Mouse (Mus musculus): ENCODE data around the gene Itgb6. TPM values are rescaled to one million over a fixed set of nuclear protein-coding genes. Genes with fewer than 3 reads are reported as not detected.

Itgb6 gene
- polyA plus RNA-seq (2015; fragmentation: Nextera tagmentation; extraction: Ambion mirVana) = 0.13 and 0.22 TPM in 2 replicates

DNA sequence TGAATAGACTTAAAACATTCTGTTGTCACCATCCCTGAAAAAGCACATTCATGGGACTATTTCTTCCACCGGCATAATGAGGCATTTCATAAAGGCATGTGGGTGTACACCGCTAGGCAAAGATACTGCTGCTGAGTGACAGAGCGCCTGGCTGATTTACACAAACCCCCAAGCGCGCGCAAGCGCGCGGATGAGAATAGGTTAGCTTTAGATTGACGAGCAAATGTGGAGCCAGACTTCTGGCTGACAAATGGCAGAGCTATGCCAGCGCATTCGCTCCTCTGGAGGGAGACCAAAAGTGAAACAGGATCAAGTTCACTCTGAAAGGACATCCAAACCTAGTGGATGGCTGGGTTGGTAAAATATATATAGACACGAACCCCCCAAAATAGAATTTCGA lies at the start of gene Itgb6:
Itgb6 (minus strand) TSS at position 130 of the 400 bp plus-strand sequence.
- 57% methylated on average over 14 of the region's 14 CpGs for WGBS
- Histone ChIP-seq H3K27me3 (no peaks in the 10 kb centered on the region; the same call in 1 of the 2 replicates), H3K36me3 (no peaks in the 10 kb centered on the region), H3K27ac (replicated peaks) (no peak within 1 kb of the TSS), H3K9ac (no peak within 1 kb of the TSS), H3K4me2 (0 out of 2 replicates have a peak within 1 kb of the TSS, but pooled peaks have one; percentile 16), H3K4me1 (replicated peaks) (peaks cover 10% of the 10 kb centered on the region), H3K4me3 (no peak within 1 kb of the TSS), H3K9me3 (no peaks in the 10 kb centered on the region)
- ATAC-seq (ENCODE audit: low read depth) = no peak

DNA sequence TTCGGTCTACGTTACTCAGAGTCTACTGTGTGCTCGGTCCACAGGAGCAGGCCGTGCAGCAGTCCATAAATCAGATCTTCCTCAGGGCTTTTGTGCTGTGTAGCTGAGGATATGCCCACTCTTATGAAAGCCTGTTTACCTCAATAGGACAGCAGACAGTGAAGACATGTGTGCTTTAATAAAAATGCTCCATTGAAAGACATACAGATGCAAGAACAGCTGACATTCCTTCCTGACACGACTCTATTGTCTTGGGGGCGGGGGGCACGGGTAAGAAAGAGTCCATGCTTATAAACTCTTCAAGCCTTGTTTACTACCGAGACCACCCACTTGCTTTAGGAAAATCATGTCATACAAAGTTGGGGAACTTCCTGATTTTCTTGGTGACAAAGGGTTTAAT lies 44.0 kb upstream of the Itgb6 start:
- WGBS = 29% methylated on average over 8 of the region's 8 CpGs
- ATAC-seq (ENCODE audit: low read depth) = no peak
- H3K9ac ChIP-seq = 0 out of 2 replicates have a peak overlapping the region, but pooled peaks have one; percentile 4
- peaks cover 15% of the 10 kb centered on the region for H3K4me1 ChIP-seq (replicated peaks)
- peaks cover 8% of the 10 kb centered on the region; the same call in 1 of the 2 replicates for H3K9me3 ChIP-seq
- no peak overlapping the region for H3K4me3 ChIP-seq
- no peaks in the 10 kb centered on the region for H3K27me3 ChIP-seq
- H3K36me3 ChIP-seq = peaks cover 31% of the 10 kb centered on the region
- 0 out of 2 replicates have a peak overlapping the region, but pooled peaks have one; percentile 19 for H3K27ac ChIP-seq (replicated peaks)
- H3K4me2 ChIP-seq = no peak overlapping the region

DNA sequence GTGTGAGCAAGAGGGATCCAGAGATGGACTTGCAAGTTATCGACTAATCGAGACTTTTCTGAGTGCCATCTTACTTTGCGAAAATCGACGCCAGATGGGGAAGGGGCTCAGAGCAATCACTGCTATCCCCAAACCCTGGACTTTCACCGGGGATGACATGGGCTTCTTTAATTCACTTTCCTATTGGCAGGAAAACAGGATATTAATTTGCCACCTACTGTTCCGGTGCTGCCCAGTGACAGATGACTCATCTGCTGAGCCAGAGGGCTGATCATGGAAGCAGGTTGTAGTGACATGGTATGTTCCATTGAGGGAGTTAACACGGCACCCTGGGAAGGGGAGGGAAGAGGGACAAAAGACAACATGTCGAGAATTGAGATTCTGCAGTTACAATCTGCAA lies 33.8 kb upstream of the Itgb6 start:
- Histone ChIP-seq H3K27me3 (no peaks in the 10 kb centered on the region), H3K4me3 (no peak overlapping the region), H3K9me3 (no peaks in the 10 kb centered on the region), H3K4me1 (replicated peaks) (no peaks in the 10 kb centered on the region), H3K36me3 (peaks cover 35% of the 10 kb centered on the region), H3K4me2 (no peak overlapping the region), H3K27ac (replicated peaks) (no peak overlapping the region), H3K9ac (no peak overlapping the region)
- WGBS = 79% methylated on average over 9 of the region's 9 CpGs
- ATAC-seq (ENCODE audit: low read depth) = no peak

DNA sequence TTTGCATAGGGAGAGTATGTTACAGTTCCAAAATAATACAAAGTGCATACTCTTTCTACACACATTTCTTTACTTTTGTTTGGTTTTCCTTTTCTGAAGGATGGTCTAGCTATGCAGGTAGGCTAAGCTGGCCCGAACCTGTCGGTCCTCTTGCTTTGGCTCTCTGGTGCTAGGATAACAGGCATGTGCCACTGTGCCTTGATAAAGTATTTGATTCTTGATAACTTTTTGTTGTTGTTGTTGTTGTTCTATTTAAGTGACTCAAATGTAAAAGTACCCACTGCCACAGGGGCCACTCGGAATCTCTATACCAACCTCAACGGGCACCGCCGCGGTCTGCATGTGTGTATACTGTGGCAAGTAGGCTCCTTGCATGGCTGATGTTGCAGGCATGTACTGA lies 32.7 kb upstream of the Itgb6 start:
- Histone ChIP-seq H3K27me3 (no peaks in the 10 kb centered on the region), H3K9me3 (no peaks in the 10 kb centered on the region), H3K9ac (no peak overlapping the region), H3K4me2 (no peak overlapping the region), H3K27ac (replicated peaks) (no peak overlapping the region), H3K4me3 (no peak overlapping the region), H3K36me3 (peaks cover 31% of the 10 kb centered on the region), H3K4me1 (replicated peaks) (no peaks in the 10 kb centered on the region)
- 97% methylated on average over 7 of the region's 7 CpGs for WGBS
- ATAC-seq (ENCODE audit: low read depth) = no peak

- H3K36me3 ChIP-seq = peaks cover 20% of the 10 kb centered on the region
- H3K4me3 ChIP-seq = no peak overlapping the region
- H3K27ac ChIP-seq (replicated peaks) = no peak overlapping the region
- no peak overlapping the region for H3K9ac ChIP-seq
- no peaks in the 10 kb centered on the region for H3K27me3 ChIP-seq
- H3K9me3 ChIP-seq = no peaks in the 10 kb centered on the region
- WGBS = 91% methylated on average over 9 of the region's 9 CpGs
- no peaks in the 10 kb centered on the region for H3K4me1 ChIP-seq (replicated peaks)
- no peak for ATAC-seq (ENCODE audit: low read depth)
- no peak overlapping the region for H3K4me2 ChIP-seq
Measured at GRCm38 (mm10) chr2:60751274-60751673, 28.8 kb upstream of the Itgb6 start.

DNA sequence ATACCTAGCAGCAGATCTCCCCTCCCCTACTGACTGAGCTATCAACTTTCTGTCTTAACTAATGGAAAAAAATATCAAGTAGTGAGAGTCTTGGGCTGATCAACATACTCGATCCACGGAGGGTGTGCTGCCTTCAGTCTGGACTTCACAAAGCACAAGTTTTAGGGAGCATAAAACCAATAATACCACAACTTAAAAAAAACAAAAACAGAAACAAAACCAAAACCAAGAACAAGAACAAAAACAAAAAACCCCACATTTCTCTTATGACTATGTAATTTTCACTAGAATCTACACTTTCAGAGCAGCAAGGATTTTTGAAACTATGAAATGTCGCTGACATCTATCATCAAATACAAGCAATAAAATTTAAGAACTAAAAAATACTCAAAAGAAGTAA lies 28.1 kb upstream of the Itgb6 start:
- no peaks in the 10 kb centered on the region for H3K27me3 ChIP-seq
- no peaks in the 10 kb centered on the region for H3K4me1 ChIP-seq (replicated peaks)
- H3K36me3 ChIP-seq = peaks cover 14% of the 10 kb centered on the region
- H3K9me3 ChIP-seq = no peaks in the 10 kb centered on the region
- no peak overlapping the region for H3K4me2 ChIP-seq
- WGBS = 91% methylated on average over 3 of the region's 3 CpGs
- H3K27ac ChIP-seq (replicated peaks) = no peak overlapping the region
- no peak for ATAC-seq (ENCODE audit: low read depth)
- H3K4me3 ChIP-seq = no peak overlapping the region
- no peak overlapping the region for H3K9ac ChIP-seq

DNA sequence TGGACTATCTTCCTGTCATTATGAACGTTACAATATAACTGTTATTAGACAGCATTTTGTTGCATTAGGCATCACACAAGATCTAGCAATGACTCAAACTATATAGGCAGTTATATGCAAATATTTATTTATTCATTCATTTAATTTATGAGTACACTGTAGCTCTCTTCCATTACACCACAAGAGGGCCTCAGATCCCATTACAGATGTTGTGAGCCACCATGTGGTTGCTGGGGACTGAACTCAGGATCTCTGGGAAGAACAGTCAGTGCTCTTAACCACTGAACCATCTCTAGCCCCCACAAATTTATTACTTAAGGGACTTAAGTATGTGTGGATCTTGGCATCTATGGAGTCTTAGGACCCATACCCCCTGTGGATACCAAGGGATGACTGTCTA lies 26.1 kb upstream of the Itgb6 start:
- H3K9ac ChIP-seq = no peak overlapping the region
- 92% methylated on average over 1 of the region's 1 CpGs for WGBS
- H3K4me3 ChIP-seq = no peak overlapping the region
- H3K36me3 ChIP-seq = no peaks in the 10 kb centered on the region
- H3K4me1 ChIP-seq (replicated peaks) = no peaks in the 10 kb centered on the region
- no peak overlapping the region for H3K4me2 ChIP-seq
- H3K27me3 ChIP-seq = no peaks in the 10 kb centered on the region
- no peak for ATAC-seq (ENCODE audit: low read depth)
- H3K9me3 ChIP-seq = no peaks in the 10 kb centered on the region
- no peak overlapping the region for H3K27ac ChIP-seq (replicated peaks)

GRCm38 (mm10) chr2:60747590-60747989 lies 25.1 kb upstream of the Itgb6 start:
- no peaks in the 10 kb centered on the region for H3K4me1 ChIP-seq (replicated peaks)
- H3K4me3 ChIP-seq = no peak overlapping the region
- H3K9me3 ChIP-seq = no peaks in the 10 kb centered on the region
- H3K27me3 ChIP-seq = no peaks in the 10 kb centered on the region
- WGBS = 86% methylated on average over 3 of the region's 3 CpGs
- H3K4me2 ChIP-seq = no peak overlapping the region
- H3K9ac ChIP-seq = no peak overlapping the region
- no peak overlapping the region for H3K27ac ChIP-seq (replicated peaks)
- no peak for ATAC-seq (ENCODE audit: low read depth)
- H3K36me3 ChIP-seq = no peaks in the 10 kb centered on the region

GRCm38 (mm10) chr2:60744674-60745073 lies 22.2 kb upstream of the Itgb6 start:
- ATAC-seq (ENCODE audit: low read depth) = no peak
- Histone ChIP-seq H3K4me1 (replicated peaks) (no peaks in the 10 kb centered on the region), H3K27me3 (no peaks in the 10 kb centered on the region), H3K9me3 (no peaks in the 10 kb centered on the region), H3K36me3 (no peaks in the 10 kb centered on the region), H3K27ac (replicated peaks) (no peak overlapping the region), H3K9ac (no peak overlapping the region), H3K4me3 (no peak overlapping the region), H3K4me2 (no peak overlapping the region)
- WGBS = 69% methylated on average over 3 of the region's 3 CpGs

DNA sequence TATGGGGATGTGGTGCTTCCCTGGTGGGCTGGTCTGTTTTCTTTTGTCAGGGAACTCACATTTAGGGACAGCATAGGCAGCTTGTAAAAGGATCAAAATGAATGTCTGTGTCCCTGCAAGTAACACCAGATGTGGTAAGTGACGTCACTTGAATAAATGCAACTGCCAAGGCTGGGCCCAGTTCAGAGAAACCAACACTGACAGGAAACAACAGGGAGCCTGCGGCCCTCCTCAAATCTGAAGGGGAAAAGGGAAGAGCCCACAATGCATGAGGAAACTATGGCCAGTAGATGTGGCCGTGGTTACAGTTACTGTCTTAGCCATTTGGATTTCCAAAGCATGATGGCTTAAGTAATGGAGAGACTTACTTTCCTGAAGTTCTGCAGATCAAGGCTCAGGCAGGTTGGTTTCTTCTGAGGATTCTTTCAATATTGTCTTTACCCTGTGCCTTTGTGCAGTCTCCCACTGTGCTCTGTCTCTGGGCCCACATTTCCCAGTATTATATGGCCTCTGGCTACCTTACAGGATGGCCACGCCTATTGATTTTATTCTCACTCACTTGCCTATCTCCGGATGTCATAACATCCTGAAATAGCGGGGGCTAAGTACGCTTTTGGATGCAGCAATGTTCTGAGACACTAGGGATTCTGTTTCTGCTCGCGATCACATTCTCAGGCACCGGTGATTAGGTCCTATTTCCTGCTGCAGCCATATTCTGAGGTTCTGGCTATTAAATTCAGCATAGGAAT lies 17.1 kb upstream of the Itgb6 start:
- Histone ChIP-seq H3K4me3 (no peak overlapping the region), H3K36me3 (no peaks in the 10 kb centered on the region), H3K27me3 (no peaks in the 10 kb centered on the region), H3K9me3 (no peaks in the 10 kb centered on the region), H3K9ac (no peak overlapping the region), H3K4me1 (replicated peaks) (no peaks in the 10 kb centered on the region), H3K4me2 (no peak overlapping the region), H3K27ac (replicated peaks) (no peak overlapping the region)
- 74% methylated on average over 10 of the region's 10 CpGs for WGBS
- no peak for ATAC-seq (ENCODE audit: low read depth)

DNA sequence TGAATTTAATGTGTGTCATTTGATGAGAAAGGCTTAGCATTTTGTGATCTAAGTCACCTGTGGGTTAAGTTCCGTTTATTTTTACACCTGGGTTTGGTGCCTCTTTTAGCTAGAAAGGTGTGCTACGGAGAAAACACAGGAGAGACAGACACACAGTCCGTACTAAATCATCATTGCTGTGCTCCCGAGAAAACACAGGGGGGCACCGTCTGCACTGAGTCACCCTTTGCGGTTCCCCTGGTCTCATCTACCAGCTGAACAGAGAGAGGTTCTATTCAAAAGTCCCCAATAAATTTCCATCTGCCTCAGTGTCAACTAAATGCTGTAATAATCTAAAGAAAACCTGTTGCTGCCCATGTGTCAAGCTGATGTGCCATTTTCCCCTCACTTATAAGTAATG lies 8.5 kb upstream of the Itgb6 start:
- 55% methylated on average over 6 of the region's 6 CpGs for WGBS
- H3K9me3 ChIP-seq = no peaks in the 10 kb centered on the region
- H3K4me1 ChIP-seq (replicated peaks) = 0 out of 2 replicates have a peak, but pooled peaks cover 9% of the 10 kb centered on the region
- H3K4me3 ChIP-seq = no peak overlapping the region
- H3K9ac ChIP-seq = no peak overlapping the region
- H3K27me3 ChIP-seq = no peaks in the 10 kb centered on the region
- H3K4me2 ChIP-seq = no peak overlapping the region
- no peaks in the 10 kb centered on the region for H3K36me3 ChIP-seq
- ATAC-seq (ENCODE audit: low read depth) = no peak
- H3K27ac ChIP-seq (replicated peaks) = no peak overlapping the region

GRCm38 (mm10) chr2:60730024-60730423 lies 7.6 kb upstream of the Itgb6 start:
- Histone ChIP-seq H3K27me3 (no peaks in the 10 kb centered on the region), H3K36me3 (no peaks in the 10 kb centered on the region), H3K9me3 (no peaks in the 10 kb centered on the region), H3K27ac (replicated peaks) (no peak overlapping the region), H3K4me1 (replicated peaks) (0 out of 2 replicates have a peak, but pooled peaks cover 9% of the 10 kb centered on the region), H3K9ac (no peak overlapping the region), H3K4me3 (no peak overlapping the region), H3K4me2 (no peak overlapping the region)
- 16% methylated on average over 3 of the region's 3 CpGs for WGBS
- no peak for ATAC-seq (ENCODE audit: low read depth)

Data from neural tube, embryonic 13.5 days (tissue).